Mouse (Mus musculus): ENCODE measurements at regions not wholly inside any gene's neighbourhood (a gene's known extent, or its start where the extent isn't known, plus 50 kb on each side); places are given as distances from the start of the nearest gene placed in this dataset.

DNA sequence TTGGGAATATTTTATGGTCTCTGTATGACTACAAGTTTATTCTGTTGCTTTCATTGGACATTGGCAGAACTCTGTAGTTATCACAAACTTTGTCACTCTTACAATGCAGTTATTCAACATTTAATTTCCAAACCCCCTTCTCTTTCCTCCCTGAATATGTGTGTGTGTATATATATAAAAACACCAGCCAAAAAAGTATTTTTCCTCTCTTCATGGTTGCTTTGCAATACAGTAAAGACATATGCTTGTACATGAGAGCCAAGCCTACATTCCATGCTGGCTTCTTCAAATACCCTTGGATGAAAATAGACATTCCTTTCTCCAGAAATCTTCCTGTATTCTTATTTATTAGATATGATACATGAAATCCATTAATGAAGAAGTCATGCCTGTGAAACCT lies 287.3 kb upstream of the A1bg start:
- no peak for TF ChIP-seq POLR2A (IDR thresholded peaks at IDR 0.05; ENCODE audit: control insufficient read depth, extremely low read depth, insufficient read depth, low read length, poor library complexity)
- TF ChIP-seq CTCF (IDR thresholded peaks at IDR 0.05; ENCODE audit: borderline replicate concordance, control insufficient read depth, extremely low read depth, insufficient read depth, low read length, poor library complexity): no peak
- no peak overlapping the region for H3K27ac ChIP-seq (ENCODE audit: control insufficient read depth, insufficient read depth, low read length)
- no peaks in the 10 kb centered on the region for H3K36me3 ChIP-seq (ENCODE audit: control insufficient read depth, insufficient read depth, low read length)
- H3K27me3 ChIP-seq (ENCODE audit: control insufficient read depth, insufficient read depth, low read length): no peaks in the 10 kb centered on the region
- no peaks in the 10 kb centered on the region for H3K4me1 ChIP-seq (replicated peaks; ENCODE audit: control insufficient read depth, insufficient read depth, low read length)
- DNase-seq: no peak
- H3K4me3 ChIP-seq (ENCODE audit: control insufficient read depth, insufficient read depth, low read length): no peak overlapping the region

GRCm38 (mm10) chr15:61189981-61190380 lies 267.2 kb upstream of the A1bg start:
- H3K36me3 ChIP-seq (ENCODE audit: control insufficient read depth, insufficient read depth, low read length): no peaks in the 10 kb centered on the region
- H3K4me1 ChIP-seq (replicated peaks; ENCODE audit: control insufficient read depth, insufficient read depth, low read length): no peaks in the 10 kb centered on the region
- no peak for TF ChIP-seq CTCF (IDR thresholded peaks at IDR 0.05; ENCODE audit: borderline replicate concordance, control insufficient read depth, extremely low read depth, insufficient read depth, low read length, poor library complexity)
- no peak for TF ChIP-seq POLR2A (IDR thresholded peaks at IDR 0.05; ENCODE audit: control insufficient read depth, extremely low read depth, insufficient read depth, low read length, poor library complexity)
- no peaks in the 10 kb centered on the region for H3K27me3 ChIP-seq (ENCODE audit: control insufficient read depth, insufficient read depth, low read length)
- 87% methylated on average over 1 of the region's 1 CpGs for WGBS
- no peak for DNase-seq
- H3K27ac ChIP-seq (ENCODE audit: control insufficient read depth, insufficient read depth, low read length): no peak overlapping the region
- H3K4me3 ChIP-seq (ENCODE audit: control insufficient read depth, insufficient read depth, low read length): no peak overlapping the region

GRCm38 (mm10) chr15:61189481-61189880 lies 266.7 kb upstream of the A1bg start:
- H3K4me3 ChIP-seq (ENCODE audit: control insufficient read depth, insufficient read depth, low read length): no peak overlapping the region
- H3K27ac ChIP-seq (ENCODE audit: control insufficient read depth, insufficient read depth, low read length): no peak overlapping the region
- TF ChIP-seq POLR2A (IDR thresholded peaks at IDR 0.05; ENCODE audit: control insufficient read depth, extremely low read depth, insufficient read depth, low read length, poor library complexity) (no peak), CTCF (IDR thresholded peaks at IDR 0.05; ENCODE audit: borderline replicate concordance, control insufficient read depth, extremely low read depth, insufficient read depth, low read length, poor library complexity) (no peak)
- no peak for DNase-seq
- H3K27me3 ChIP-seq (ENCODE audit: control insufficient read depth, insufficient read depth, low read length): no peaks in the 10 kb centered on the region
- H3K36me3 ChIP-seq (ENCODE audit: control insufficient read depth, insufficient read depth, low read length): no peaks in the 10 kb centered on the region
- WGBS: 78% methylated on average over 8 of the region's 8 CpGs
- no peaks in the 10 kb centered on the region for H3K4me1 ChIP-seq (replicated peaks; ENCODE audit: control insufficient read depth, insufficient read depth, low read length)

DNA sequence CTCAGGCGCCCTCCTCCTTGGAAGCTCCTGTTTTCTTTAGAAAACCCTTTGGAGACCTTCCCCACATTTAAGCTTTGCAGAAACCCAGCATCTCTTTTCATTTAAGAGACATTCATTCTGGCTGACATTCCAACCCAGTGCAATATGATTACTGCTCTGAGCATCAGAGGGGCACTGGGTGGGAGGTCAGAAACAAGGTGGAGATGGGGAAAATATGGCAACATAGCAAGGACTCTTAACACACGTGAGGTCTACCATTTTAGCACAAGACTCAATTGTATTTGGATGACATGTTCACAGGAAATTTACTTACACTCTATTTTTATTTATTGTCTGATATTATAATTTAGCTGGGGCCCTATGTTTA lies 261.8 kb upstream of the A1bg start:
- WGBS: 95% methylated on average over 2 of the region's 2 CpGs
- H3K27me3 ChIP-seq (ENCODE audit: control insufficient read depth, insufficient read depth, low read length): no peaks in the 10 kb centered on the region

GRCm38 (mm10) chr15:61183751-61184596 lies 261.2 kb upstream of the A1bg start:
- TF ChIP-seq POLR2A (IDR thresholded peaks at IDR 0.05; ENCODE audit: control insufficient read depth, extremely low read depth, insufficient read depth, low read length, poor library complexity) (no peak), CTCF (IDR thresholded peaks at IDR 0.05; ENCODE audit: borderline replicate concordance, control insufficient read depth, extremely low read depth, insufficient read depth, low read length, poor library complexity) (no peak)
- Histone ChIP-seq H3K4me3 (ENCODE audit: control insufficient read depth, insufficient read depth, low read length) (no peak overlapping the region), H3K36me3 (ENCODE audit: control insufficient read depth, insufficient read depth, low read length) (no peaks in the 10 kb centered on the region), H3K4me1 (replicated peaks; ENCODE audit: control insufficient read depth, insufficient read depth, low read length) (no peaks in the 10 kb centered on the region), H3K27me3 (ENCODE audit: control insufficient read depth, insufficient read depth, low read length) (no peaks in the 10 kb centered on the region), H3K27ac (ENCODE audit: control insufficient read depth, insufficient read depth, low read length) (no peak overlapping the region)
- DNase-seq: no peak
- WGBS: 93% methylated on average over 11 of the region's 11 CpGs

More for the DNA sequence above, 261.8 kb upstream of the A1bg start:
- TF ChIP-seq CTCF (IDR thresholded peaks at IDR 0.05; ENCODE audit: borderline replicate concordance, control insufficient read depth, extremely low read depth, insufficient read depth, low read length, poor library complexity) (no peak), POLR2A (IDR thresholded peaks at IDR 0.05; ENCODE audit: control insufficient read depth, extremely low read depth, insufficient read depth, low read length, poor library complexity) (no peak)
- no peak overlapping the region for H3K4me3 ChIP-seq (ENCODE audit: control insufficient read depth, insufficient read depth, low read length)
- H3K27ac ChIP-seq (ENCODE audit: control insufficient read depth, insufficient read depth, low read length): no peak overlapping the region
- no peak for DNase-seq
- H3K4me1 ChIP-seq (replicated peaks; ENCODE audit: control insufficient read depth, insufficient read depth, low read length): no peaks in the 10 kb centered on the region
- no peaks in the 10 kb centered on the region for H3K36me3 ChIP-seq (ENCODE audit: control insufficient read depth, insufficient read depth, low read length)

- Histone ChIP-seq H3K4me1 (replicated peaks; ENCODE audit: control insufficient read depth, insufficient read depth, low read length) (no peaks in the 10 kb centered on the region), H3K27me3 (ENCODE audit: control insufficient read depth, insufficient read depth, low read length) (no peaks in the 10 kb centered on the region), H3K27ac (ENCODE audit: control insufficient read depth, insufficient read depth, low read length) (no peak overlapping the region), H3K4me3 (ENCODE audit: control insufficient read depth, insufficient read depth, low read length) (no peak overlapping the region), H3K36me3 (ENCODE audit: control insufficient read depth, insufficient read depth, low read length) (no peaks in the 10 kb centered on the region)
- no peak for DNase-seq
- TF ChIP-seq CTCF (IDR thresholded peaks at IDR 0.05; ENCODE audit: borderline replicate concordance, control insufficient read depth, extremely low read depth, insufficient read depth, low read length, poor library complexity): no peak
- no peak for TF ChIP-seq POLR2A (IDR thresholded peaks at IDR 0.05; ENCODE audit: control insufficient read depth, extremely low read depth, insufficient read depth, low read length, poor library complexity)
- WGBS: 71% methylated on average over 5 of the region's 5 CpGs
Measured at GRCm38 (mm10) chr15:61183291-61183690, 260.5 kb upstream of the A1bg start.
